Mouse (Mus musculus): Measurements from ENCODE around the gene Nob1. TPM values are rescaled to one million over a fixed set of nuclear protein-coding genes. Genes with fewer than 3 reads are reported as not detected.

Gene Nob1
- polyA plus RNA-seq (2015; fragmentation: Nextera tagmentation; extraction: Ambion mirVana) = 79.1 and 84.7 TPM in 2 replicates

DNA sequence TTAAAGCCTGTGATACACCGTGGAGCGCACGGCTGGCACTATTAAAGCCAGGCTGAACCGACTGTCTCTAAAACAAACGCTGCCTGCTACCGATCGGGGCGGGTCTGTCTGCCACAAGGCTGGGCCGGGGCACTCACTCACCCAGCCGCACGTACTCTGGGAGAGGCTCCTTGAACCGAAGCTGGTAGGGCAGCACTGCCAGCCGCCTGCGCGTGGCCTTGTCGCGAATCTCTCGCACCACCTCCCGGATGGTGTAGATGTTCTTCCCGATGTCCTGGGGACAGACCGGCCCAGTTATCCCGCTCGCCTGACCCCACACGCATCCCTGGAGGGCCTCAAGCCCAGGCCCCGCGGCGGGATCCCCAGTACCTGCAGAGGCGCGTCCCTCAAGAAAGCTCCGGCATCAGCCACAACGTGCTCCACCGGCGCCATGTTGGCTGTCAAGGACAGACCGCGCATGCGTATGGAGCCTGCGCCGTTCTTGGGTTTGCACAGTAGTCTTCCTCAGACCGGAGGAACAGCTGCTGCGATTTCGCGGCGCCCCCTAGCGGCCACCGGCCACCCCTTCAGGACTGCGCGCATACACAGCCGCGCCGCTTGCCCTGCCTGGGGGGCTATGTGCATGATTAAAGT is at the start of gene Nob1:
TSS of gene Nob1 (minus strand) at position 455 of the 633 bp plus-strand sequence.
- peak within 1 kb of the TSS; percentile 67 for H3K9ac ChIP-seq
- H3K4me2 ChIP-seq (replicated peaks) = peak within 1 kb of the TSS; percentile 57
- H3K4me1 ChIP-seq = peaks cover 22% of the 10 kb centered on the region
- peak; percentile 97 for ATAC-seq (ENCODE audit: insufficient number of reproducible peaks, low FRiP score, low TSS enrichment, low read depth)
- H3K4me3 ChIP-seq (replicated peaks) = peak within 1 kb of the TSS; percentile 68
- no peaks in the 10 kb centered on the region for H3K9me3 ChIP-seq (replicated peaks)
- under 1% methylated on average over 50 of the region's 50 CpGs for WGBS
- H3K27ac ChIP-seq (replicated peaks) = peak within 1 kb of the TSS; percentile 49
- H3K27me3 ChIP-seq = no peaks in the 10 kb centered on the region
- peaks cover 24% of the 10 kb centered on the region for H3K36me3 ChIP-seq

DNA sequence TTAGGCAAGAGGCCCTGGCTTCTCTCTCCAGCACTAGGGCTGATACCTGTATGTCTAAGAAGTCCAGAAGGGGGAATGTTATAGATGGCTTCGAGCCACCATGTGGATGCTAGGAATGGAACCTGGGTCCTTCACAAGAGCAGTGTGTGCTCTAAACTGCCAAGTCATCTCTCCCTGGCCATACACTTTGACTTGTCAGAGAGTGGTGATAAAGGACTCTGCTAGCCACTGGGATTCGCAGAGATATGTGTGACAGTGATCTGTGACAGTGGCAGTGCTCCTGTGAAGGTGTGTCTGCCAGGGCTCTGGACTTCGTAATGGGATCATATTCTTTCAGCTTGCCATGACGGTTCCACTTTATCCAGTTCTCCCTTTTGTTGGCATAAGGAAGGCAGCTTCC is 48.5 kb upstream of the Nob1 start:
- Histone ChIP-seq H3K27ac (replicated peaks) (peak overlapping the region; percentile 52; the same call in 1 of the 2 replicates), H3K9me3 (replicated peaks) (no peaks in the 10 kb centered on the region), H3K9ac (no peak overlapping the region), H3K4me1 (peaks cover 24% of the 10 kb centered on the region), H3K27me3 (no peaks in the 10 kb centered on the region), H3K36me3 (no peaks in the 10 kb centered on the region), H3K4me2 (replicated peaks) (no peak overlapping the region), H3K4me3 (replicated peaks) (no peak overlapping the region)
- 90% methylated on average over 4 of the region's 4 CpGs for WGBS
- no peak for ATAC-seq (ENCODE audit: insufficient number of reproducible peaks, low FRiP score, low TSS enrichment, low read depth)

DNA sequence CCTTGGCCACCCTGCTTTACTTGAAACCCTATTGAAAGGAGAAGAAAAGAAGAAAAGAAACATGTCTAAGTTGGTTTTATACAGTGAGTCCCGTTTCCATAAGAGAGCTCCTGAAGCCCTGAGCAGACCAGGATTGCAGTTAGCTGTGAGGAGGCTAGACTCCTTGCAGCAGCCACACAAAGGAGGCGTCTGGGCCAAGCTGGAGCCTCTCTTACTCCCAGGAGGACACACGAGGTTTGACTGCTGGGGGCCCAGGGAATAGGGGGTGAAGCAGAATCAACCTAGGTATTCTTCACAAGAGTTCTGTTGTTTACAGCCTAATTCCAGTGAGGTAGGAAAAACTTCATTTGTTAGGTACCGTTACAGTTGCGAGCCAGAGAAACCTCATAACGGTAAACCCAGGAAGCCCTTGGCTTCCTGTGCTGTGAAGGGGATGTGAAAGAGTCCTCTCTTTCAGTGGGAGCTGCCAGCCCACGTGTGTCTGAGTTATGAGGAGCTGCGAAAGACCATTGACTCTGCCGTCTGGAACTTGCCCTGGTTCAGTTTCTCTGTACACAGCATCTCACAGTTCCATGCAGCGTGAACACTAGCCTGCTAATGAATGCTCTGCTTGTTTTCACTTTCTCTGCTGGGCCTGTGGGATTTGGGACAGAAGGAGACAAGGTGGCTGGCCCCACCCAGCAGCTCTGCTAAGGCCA is 47.7 kb upstream of the Nob1 start:
- no peak overlapping the region for H3K9ac ChIP-seq
- 47% methylated on average over 10 of the region's 10 CpGs for WGBS
- peak; percentile 39; the same call in 1 of the 2 replicates for ATAC-seq (ENCODE audit: insufficient number of reproducible peaks, low FRiP score, low TSS enrichment, low read depth)
- no peaks in the 10 kb centered on the region for H3K27me3 ChIP-seq
- H3K27ac ChIP-seq (replicated peaks) = peak overlapping the region; percentile 53
- H3K36me3 ChIP-seq = no peaks in the 10 kb centered on the region
- H3K4me1 ChIP-seq = peaks cover 26% of the 10 kb centered on the region
- H3K4me2 ChIP-seq (replicated peaks) = no peak overlapping the region
- H3K4me3 ChIP-seq (replicated peaks) = no peak overlapping the region
- no peaks in the 10 kb centered on the region for H3K9me3 ChIP-seq (replicated peaks)

DNA sequence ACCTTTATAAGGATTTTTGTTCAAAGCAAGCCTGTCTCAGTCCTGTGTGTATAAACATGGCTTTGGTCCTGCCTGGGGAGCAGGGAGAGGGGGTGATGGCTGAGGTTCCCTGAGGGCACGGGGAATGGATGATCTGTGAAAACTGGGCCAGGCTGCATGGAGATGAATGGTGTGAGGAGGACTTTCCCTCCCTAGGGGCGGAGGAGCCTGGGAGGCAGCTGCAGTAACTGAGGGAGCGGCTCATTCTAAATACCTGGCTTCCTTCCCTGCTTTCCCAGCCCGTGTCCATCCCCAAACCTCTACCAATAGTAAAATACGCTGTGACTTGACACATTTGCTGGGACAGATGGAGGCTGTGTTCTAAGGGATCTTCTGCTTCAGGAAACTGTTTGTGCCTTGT is 45.5 kb upstream of the Nob1 start:
- Histone ChIP-seq H3K36me3 (peaks cover 5% of the 10 kb centered on the region; the same call in 1 of the 2 replicates), H3K9me3 (replicated peaks) (no peaks in the 10 kb centered on the region), H3K9ac (no peak overlapping the region), H3K27ac (replicated peaks) (peak overlapping the region; percentile 51), H3K4me2 (replicated peaks) (no peak overlapping the region), H3K27me3 (no peaks in the 10 kb centered on the region), H3K4me1 (peaks cover 26% of the 10 kb centered on the region), H3K4me3 (replicated peaks) (no peak overlapping the region)
- WGBS = 59% methylated on average over 5 of the region's 5 CpGs
- ATAC-seq (ENCODE audit: insufficient number of reproducible peaks, low FRiP score, low TSS enrichment, low read depth) = no peak

DNA sequence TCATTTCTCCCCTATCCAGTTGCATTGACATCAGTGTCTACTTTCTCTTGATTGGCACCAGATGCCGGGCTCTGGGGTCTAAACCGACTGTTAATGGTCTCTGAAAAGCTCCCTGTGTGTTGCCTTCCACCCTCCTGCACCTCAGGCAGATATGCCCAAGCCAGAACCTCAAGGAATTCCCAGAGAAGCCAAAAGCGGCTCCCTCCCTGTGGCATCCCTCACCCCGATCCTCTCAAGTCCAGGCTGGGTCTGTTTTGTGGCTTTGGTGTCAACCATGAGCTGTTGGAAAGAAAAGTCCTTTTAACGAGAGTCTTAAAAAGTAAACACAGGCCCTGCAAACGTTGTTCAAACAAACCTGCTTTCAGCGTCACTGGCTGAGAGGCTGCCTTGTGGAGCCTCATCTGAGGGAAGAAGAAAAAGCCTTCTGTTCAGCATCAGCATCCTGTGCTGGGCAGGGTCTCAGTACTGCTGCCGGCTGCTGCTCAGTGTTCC is 44.0 kb upstream of the Nob1 start:
- H3K36me3 ChIP-seq = peaks cover 5% of the 10 kb centered on the region; the same call in 1 of the 2 replicates
- no peaks in the 10 kb centered on the region for H3K27me3 ChIP-seq
- WGBS = 24% methylated on average over 8 of the region's 8 CpGs
- peaks cover 26% of the 10 kb centered on the region for H3K4me1 ChIP-seq
- peak overlapping the region; percentile 82 for H3K27ac ChIP-seq (replicated peaks)
- no peaks in the 10 kb centered on the region for H3K9me3 ChIP-seq (replicated peaks)
- no peak overlapping the region for H3K9ac ChIP-seq
- peak; percentile 69 for ATAC-seq (ENCODE audit: insufficient number of reproducible peaks, low FRiP score, low TSS enrichment, low read depth)
- H3K4me3 ChIP-seq (replicated peaks) = no peak overlapping the region
- no peak overlapping the region for H3K4me2 ChIP-seq (replicated peaks)

DNA sequence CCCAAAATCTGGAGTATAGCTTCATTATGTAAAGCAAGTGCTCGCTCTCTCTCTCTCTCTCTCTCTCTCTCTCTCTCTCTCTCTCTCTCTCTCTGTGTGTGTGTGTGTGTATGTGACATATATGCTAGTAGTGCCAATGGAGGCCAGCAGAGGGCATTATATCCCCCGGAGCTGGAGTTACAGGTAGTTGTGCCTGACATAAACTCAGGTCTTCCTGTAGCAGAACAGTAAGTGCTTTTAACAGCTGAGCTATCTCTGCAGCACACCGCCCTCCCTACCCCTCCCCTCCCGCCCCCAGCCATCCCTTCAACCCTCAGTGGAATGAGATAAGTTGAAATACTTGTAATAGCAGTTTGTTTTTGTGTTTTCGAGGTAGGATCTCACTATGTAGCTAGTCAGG is 41.8 kb upstream of the Nob1 start:
- no peaks in the 10 kb centered on the region for H3K27me3 ChIP-seq
- ATAC-seq (ENCODE audit: insufficient number of reproducible peaks, low FRiP score, low TSS enrichment, low read depth) = no peak
- no peaks in the 10 kb centered on the region for H3K9me3 ChIP-seq (replicated peaks)
- H3K9ac ChIP-seq = no peak overlapping the region
- no peak overlapping the region for H3K4me2 ChIP-seq (replicated peaks)
- no peak overlapping the region for H3K4me3 ChIP-seq (replicated peaks)
- H3K27ac ChIP-seq (replicated peaks) = no peak overlapping the region
- 89% methylated on average over 5 of the region's 5 CpGs for WGBS
- H3K36me3 ChIP-seq = peaks cover 8% of the 10 kb centered on the region; the same call in 1 of the 2 replicates
- H3K4me1 ChIP-seq = peaks cover 18% of the 10 kb centered on the region

DNA sequence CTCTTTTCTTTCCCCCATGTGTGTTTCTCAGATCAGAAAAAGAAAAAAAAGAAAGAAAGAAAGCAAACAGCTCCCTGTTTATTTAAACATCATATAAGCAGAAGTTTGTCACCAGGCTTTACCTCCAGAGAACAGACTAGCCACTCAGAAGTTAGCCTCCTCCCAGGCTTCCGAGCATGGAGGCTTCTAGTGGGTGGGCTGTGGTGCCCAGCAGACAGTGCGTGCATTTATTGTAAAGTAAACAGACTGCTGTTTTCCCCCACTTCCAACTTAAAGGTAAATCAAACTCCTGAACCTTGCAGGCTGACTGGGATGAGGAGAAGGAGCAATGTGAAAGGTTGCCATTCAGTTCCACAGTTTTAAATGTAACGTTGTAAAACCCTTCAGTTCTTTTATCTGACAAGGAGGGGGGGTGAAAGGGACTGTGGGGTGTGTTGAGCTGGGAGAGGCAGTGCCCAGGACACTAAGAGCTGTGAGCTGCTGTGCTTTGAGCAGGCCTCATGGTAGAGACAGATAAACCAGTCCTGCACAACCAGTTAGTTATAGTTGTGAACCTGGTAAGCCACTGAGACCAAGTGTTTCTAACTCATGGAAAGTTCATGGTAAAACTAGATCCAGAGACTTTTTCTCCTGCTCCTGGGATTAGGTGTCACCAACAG is 40.6 kb upstream of the Nob1 start:
- Histone ChIP-seq H3K4me1 (peaks cover 18% of the 10 kb centered on the region), H3K4me2 (replicated peaks) (no peak overlapping the region), H3K4me3 (replicated peaks) (no peak overlapping the region), H3K9me3 (replicated peaks) (no peaks in the 10 kb centered on the region), H3K36me3 (peaks cover 16% of the 10 kb centered on the region; the same call in 1 of the 2 replicates), H3K27me3 (no peaks in the 10 kb centered on the region), H3K9ac (no peak overlapping the region), H3K27ac (replicated peaks) (peak overlapping the region; percentile 72)
- 0 out of 2 replicates have a peak, but pooled peaks have one; percentile 20 for ATAC-seq (ENCODE audit: insufficient number of reproducible peaks, low FRiP score, low TSS enrichment, low read depth)
- WGBS = 57% methylated on average over 3 of the region's 3 CpGs

DNA sequence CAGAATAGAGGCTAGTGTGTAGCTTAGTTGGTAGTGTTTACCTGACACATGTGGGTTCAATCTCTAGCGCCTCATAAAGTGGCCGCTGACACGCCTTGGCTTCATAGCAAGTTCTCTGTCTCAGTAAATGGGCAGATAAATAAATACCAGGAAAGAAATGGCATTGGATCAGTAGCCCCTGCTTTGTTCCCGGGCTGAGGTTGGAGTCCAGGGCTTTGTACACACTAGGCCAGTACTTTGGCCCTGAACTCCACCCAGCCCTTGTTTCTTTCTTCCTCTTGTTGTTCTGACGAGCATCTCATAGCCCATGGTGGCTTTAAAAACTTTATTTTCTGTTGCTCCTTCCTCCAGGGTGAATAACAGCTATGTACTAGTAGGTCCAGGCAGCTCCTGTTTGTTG is 37.6 kb upstream of the Nob1 start:
- peaks cover 27% of the 10 kb centered on the region; the same call in 1 of the 2 replicates for H3K36me3 ChIP-seq
- ATAC-seq (ENCODE audit: insufficient number of reproducible peaks, low FRiP score, low TSS enrichment, low read depth) = no peak

DNA sequence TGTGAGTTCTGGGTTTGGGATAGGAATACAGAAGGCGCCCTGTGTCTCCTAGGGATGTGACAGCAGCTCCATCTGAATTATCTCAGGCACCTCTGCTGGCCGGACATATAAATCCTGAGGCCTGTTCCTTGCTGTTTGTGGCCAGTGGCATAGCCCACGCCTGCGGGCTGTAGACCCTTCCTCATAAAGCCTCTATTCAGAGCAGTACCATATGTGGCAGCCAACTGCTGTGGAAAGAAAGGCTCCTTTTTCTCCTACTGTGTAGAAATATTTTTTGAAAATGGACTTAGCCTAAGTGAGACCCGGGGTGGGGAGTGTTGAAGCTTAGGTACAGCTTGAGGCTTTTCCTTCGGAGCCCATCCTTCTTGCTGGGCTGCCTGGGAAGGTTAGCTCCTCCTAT is 33.4 kb upstream of the Nob1 start:
- 53% methylated on average over 6 of the region's 6 CpGs for WGBS
- Histone ChIP-seq H3K36me3 (peaks cover 27% of the 10 kb centered on the region), H3K4me3 (replicated peaks) (no peak overlapping the region), H3K9me3 (replicated peaks) (no peaks in the 10 kb centered on the region), H3K4me2 (replicated peaks) (no peak overlapping the region), H3K27me3 (no peaks in the 10 kb centered on the region), H3K4me1 (no peaks in the 10 kb centered on the region), H3K9ac (no peak overlapping the region), H3K27ac (replicated peaks) (0 out of 2 replicates have a peak overlapping the region, but pooled peaks have one; percentile 22)
- no peak for ATAC-seq (ENCODE audit: insufficient number of reproducible peaks, low FRiP score, low TSS enrichment, low read depth)

More for the DNA sequence above, 37.6 kb upstream of the Nob1 start:
- Histone ChIP-seq H3K4me1 (no peaks in the 10 kb centered on the region), H3K27ac (replicated peaks) (no peak overlapping the region), H3K27me3 (no peaks in the 10 kb centered on the region), H3K9me3 (replicated peaks) (no peaks in the 10 kb centered on the region), H3K4me2 (replicated peaks) (no peak overlapping the region), H3K9ac (no peak overlapping the region), H3K4me3 (replicated peaks) (no peak overlapping the region)
- 92% methylated on average over 5 of the region's 5 CpGs for WGBS

DNA sequence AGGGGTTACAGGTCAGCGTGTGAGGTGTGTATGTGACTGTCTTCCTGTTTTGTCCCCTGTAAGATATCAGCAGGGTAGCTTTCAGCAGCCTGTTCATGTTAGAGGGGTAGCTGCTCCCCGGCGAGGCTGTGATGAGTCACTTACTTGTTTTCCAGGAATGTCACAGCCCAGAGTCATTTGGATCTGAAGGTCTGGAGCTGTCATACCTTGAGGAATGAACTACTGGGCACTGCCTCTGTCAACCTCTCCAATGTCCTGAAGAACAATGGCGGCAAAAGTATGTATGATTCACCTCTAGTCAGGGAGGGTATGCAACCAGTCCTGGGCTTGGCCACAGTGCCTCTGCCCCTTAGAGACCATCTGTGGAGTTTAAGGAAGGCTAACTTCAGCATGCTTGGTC is 32.9 kb upstream of the Nob1 start:
- 65% methylated on average over 4 of the region's 4 CpGs for WGBS
- no peak overlapping the region for H3K9ac ChIP-seq
- H3K4me3 ChIP-seq (replicated peaks) = no peak overlapping the region
- H3K4me2 ChIP-seq (replicated peaks) = no peak overlapping the region
- no peaks in the 10 kb centered on the region for H3K27me3 ChIP-seq
- no peaks in the 10 kb centered on the region for H3K4me1 ChIP-seq
- no peaks in the 10 kb centered on the region for H3K9me3 ChIP-seq (replicated peaks)
- peaks cover 27% of the 10 kb centered on the region for H3K36me3 ChIP-seq
- no peak for ATAC-seq (ENCODE audit: insufficient number of reproducible peaks, low FRiP score, low TSS enrichment, low read depth)
- H3K27ac ChIP-seq (replicated peaks) = 0 out of 2 replicates have a peak overlapping the region, but pooled peaks have one; percentile 22

DNA sequence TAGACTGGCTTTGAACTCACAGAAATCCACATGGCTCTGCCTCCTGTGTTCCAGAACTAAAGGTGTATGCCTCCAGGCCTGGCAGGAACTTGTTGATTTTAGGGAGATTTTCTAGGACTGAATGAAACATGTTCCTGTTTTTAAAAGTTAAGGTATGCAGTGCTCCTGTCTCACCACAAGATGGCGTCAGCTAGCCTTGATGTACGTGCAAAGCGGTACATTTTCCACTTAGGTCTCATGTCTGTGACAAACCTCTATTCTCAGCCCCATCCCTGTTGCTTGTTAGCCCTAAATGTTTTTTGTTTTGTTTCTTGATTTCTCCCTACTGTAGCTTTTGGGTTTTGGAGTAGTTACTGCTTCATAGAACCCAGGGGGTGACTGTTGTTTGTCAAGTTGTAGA is 30.4 kb upstream of the Nob1 start:
- H3K27me3 ChIP-seq = no peaks in the 10 kb centered on the region
- no peak overlapping the region for H3K9ac ChIP-seq
- H3K4me1 ChIP-seq = no peaks in the 10 kb centered on the region
- H3K9me3 ChIP-seq (replicated peaks) = no peaks in the 10 kb centered on the region
- 7% methylated on average over 3 of the region's 3 CpGs for whole genome bisulfite sequencing
- no peak for ATAC-seq (ENCODE audit: insufficient number of reproducible peaks, low FRiP score, low TSS enrichment, low read depth)
- H3K27ac ChIP-seq (replicated peaks) = no peak overlapping the region
- no peak overlapping the region for H3K4me2 ChIP-seq (replicated peaks)
- no peak overlapping the region for H3K4me3 ChIP-seq (replicated peaks)
- peaks cover 14% of the 10 kb centered on the region for H3K36me3 ChIP-seq

Data from embryonic facial prominence, embryonic 15.5 days (tissue).